Mouse (Mus musculus) intestine, embryonic 15.5 days (tissue): ENCODE results near the gene Olfr458. TPM values are rescaled to one million over a fixed set of nuclear protein-coding genes. Genes with fewer than 3 reads are reported as not detected.
"Not testable (repeated sequence)": the region's sequence is repeated elsewhere in the genome, so short reads cannot be mapped to it uniquely, and the experiment has no call there.

Source experiments
- ATAC-seq: fragments of 200-750 bp; cut with Nextera tagmentation; 2 replicates; pipeline ENCODE4 v1.8.0; 2017; ENCODE audit warnings: moderate TSS enrichment, moderate library complexity
- H3K27ac ChIP-seq: fragments of 300-500 bp; sonication (generic); 2 replicates; pipeline ENCODE4 v1.5.1; 2015; ENCODE audit warnings: mild to moderate bottlenecking, inconsistent platforms
- H3K27me3 ChIP-seq: fragments of 300-500 bp; sonication (generic); replicated peaks from 2 replicates; pipeline ENCODE4 v1.6.1; 2015; ENCODE audit warnings: inconsistent platforms
- H3K36me3 ChIP-seq: fragments of 300-500 bp; sonication (generic); 2 replicates; pipeline ENCODE4 v1.6.1; 2015; ENCODE audit warnings: inconsistent platforms
- H3K4me1 ChIP-seq: fragments of 300-500 bp; sonication (generic); replicated peaks from 2 replicates; pipeline ENCODE4 v1.6.1; 2015; ENCODE audit warnings: inconsistent platforms
- H3K4me2 ChIP-seq: fragments of 300-500 bp; sonication (generic); replicated peaks from 2 replicates; pipeline ENCODE4 v1.6.1; 2015; ENCODE audit warnings: mild to moderate bottlenecking, inconsistent platforms
- H3K4me3 ChIP-seq: fragments of 300-500 bp; sonication (generic); replicated peaks from 2 replicates; pipeline ENCODE4 v1.5.1; 2015; ENCODE audit warnings: inconsistent platforms
- H3K9ac ChIP-seq: fragments of 300-500 bp; sonication (generic); 2 replicates; pipeline ENCODE4 v1.6.1; 2015; ENCODE audit warnings: inconsistent platforms
- H3K9me3 ChIP-seq: fragments of 300-500 bp; sonication (generic); 2 replicates; pipeline ENCODE4 v1.6.1; 2016; ENCODE audit warnings: inconsistent platforms
- WGBS: fragments of 180-500 bp; shearing (Covaris S2); methylation state at CpG from one replicate; pipeline ENCODE4 v1.1.7; 2015; 5-methylcytosine and 5-hydroxymethylcytosine counted together
- polyA plus RNA-seq: library from polyadenylated mRNA; unstranded; fragments of >200 nt; fragmentation: Nextera tagmentation; extraction: Ambion mirVana; gene quantifications from 2 replicates; pipeline ENCODE4 v1.2.1, GENCODE M21; 2015

Olfr458 gene
- not detected in 2 replicates for polyA plus RNA-seq

DNA sequence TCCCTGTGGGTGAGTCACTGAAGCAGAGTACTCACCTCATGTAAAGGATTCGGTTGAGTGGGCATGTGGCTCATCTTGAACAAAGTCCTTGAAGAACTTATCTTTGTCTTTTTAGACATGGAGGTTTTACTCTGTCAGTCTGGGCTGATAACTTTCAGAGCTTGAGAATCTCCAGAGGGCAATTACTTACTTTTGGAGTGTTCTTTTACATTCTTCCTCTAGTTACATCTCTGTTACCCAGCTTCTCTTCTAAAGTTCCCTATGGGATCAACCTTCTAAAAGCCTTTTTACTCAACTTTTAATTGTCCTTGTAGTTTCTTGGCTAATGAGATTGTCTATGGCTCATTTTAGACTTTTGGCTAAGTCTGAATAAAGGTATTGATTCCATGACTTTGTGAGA is at the start of gene Olfr458:
Gene Olfr458, minus strand, starts transcription at position 101 of the 400 bp plus-strand sequence.
- Histone ChIP-seq H3K36me3 (no peaks in the 10 kb centered on the region), H3K4me1 (no peaks in the 10 kb centered on the region), H3K27ac (no peak within 1 kb of the TSS), H3K9ac (no peak within 1 kb of the TSS), H3K27me3 (no peaks in the 10 kb centered on the region), H3K4me2 (no peak within 1 kb of the TSS), H3K9me3 (no peaks in the 10 kb centered on the region), H3K4me3 (no peak within 1 kb of the TSS)
- ATAC-seq, result no peak
- whole genome bisulfite sequencing, result 76% methylated on average over 1 of the region's 1 CpGs

DNA sequence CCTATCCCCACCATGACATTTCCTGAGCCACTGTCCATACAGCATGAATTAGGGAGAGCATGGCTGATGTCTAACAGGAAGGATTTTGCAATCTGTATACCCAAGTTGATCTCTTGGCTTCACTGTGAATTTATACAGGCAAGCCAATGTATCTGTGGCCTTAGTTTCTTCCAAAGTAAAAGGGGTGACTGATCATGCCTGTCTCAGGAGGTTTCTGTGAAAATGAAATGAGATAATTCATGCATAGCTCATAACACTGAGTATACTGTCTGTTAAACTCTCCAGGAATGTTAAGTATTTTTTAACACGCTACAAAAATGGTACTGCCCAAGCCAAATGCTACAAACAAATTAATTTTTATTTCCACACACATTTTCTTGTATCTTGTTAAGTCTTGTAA is 48.5 kb upstream of the Olfr458 start:
- Histone ChIP-seq H3K4me3 (no peak overlapping the region), H3K36me3 (no peaks in the 10 kb centered on the region), H3K9me3 (no peaks in the 10 kb centered on the region), H3K27ac (no peak overlapping the region), H3K27me3 (no peaks in the 10 kb centered on the region), H3K9ac (no peak overlapping the region), H3K4me2 (no peak overlapping the region), H3K4me1 (no peaks in the 10 kb centered on the region)
- 68% methylated on average over 1 of the region's 1 CpGs for WGBS
- ATAC-seq, result no peak

DNA sequence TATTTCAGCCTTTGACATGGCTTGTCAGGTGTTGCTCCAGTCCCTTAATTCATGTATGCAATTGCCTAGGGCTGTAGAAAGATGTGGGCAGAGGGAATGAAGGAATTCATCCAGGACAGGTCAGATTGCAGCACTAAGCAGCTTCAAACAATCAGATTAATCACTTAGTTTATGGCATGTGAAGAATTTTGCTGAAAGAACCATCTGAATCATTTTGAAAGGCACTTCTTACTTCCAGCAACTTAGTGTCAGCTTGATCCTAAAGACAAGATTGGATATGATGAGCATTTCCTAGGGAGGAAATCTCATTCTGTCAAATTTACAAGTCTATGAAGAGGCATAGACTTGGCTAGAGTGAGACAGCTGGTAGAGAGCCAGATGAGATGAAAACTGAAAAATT is 44.3 kb upstream of the Olfr458 start:
- Histone ChIP-seq H3K27me3 (no peaks in the 10 kb centered on the region), H3K9me3 (no peaks in the 10 kb centered on the region), H3K4me3 (no peak overlapping the region), H3K4me1 (no peaks in the 10 kb centered on the region), H3K4me2 (no peak overlapping the region), H3K27ac (no peak overlapping the region), H3K36me3 (no peaks in the 10 kb centered on the region), H3K9ac (no peak overlapping the region)
- no peak for ATAC-seq

DNA sequence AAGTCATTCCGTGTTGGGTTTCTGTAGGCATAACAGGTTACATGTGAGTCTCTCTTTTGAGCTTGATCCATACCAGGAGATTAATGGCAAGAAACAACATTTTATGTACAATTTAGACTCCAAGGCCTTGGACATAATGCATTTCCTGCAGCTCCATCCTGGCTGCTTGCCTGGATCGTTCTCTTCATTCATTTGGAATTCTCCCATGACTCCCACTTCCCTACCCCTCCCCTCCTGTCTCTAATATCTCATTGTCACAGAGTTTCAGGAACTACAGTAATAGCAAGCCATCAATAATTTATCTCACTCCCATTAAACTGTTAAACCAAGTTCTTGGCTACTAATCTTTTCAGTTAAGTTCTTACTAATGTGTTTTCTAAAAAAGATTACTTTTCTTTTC is 38.5 kb upstream of the Olfr458 start:
- no peaks in the 10 kb centered on the region for H3K9me3 ChIP-seq
- H3K36me3 ChIP-seq, result no peaks in the 10 kb centered on the region
- H3K27ac ChIP-seq, result no peak overlapping the region
- no peak overlapping the region for H3K4me2 ChIP-seq
- H3K4me1 ChIP-seq, result no peaks in the 10 kb centered on the region
- H3K9ac ChIP-seq, result no peak overlapping the region
- WGBS, result 63% methylated on average over 2 of the region's 2 CpGs
- H3K27me3 ChIP-seq, result no peaks in the 10 kb centered on the region
- no peak overlapping the region for H3K4me3 ChIP-seq
- ATAC-seq, result no peak

DNA sequence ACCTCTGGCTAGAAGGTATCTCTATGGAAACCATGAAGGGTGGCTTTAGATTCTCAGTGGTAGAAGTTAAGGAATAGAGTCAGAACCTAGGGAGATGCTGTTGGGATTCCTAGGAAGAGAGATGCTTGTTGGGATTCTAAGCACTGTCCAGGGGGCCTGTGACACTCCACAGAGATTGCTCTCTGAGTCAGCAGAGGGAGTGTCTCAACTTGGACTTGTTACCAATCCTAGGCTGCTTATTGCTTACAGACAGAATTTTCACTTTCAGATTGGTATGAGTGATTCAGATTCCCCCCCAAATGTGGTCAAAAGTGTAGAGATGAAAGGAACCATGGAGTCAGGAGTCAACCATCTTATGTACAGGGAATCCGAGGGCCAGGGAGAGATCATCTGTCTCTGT is 24.7 kb upstream of the Olfr458 start:
- no peak for ATAC-seq
- Histone ChIP-seq H3K4me1 (no peaks in the 10 kb centered on the region), H3K36me3 (no peaks in the 10 kb centered on the region), H3K9me3 (no peaks in the 10 kb centered on the region), H3K27ac (no peak overlapping the region), H3K27me3 (no peaks in the 10 kb centered on the region), H3K4me2 (no peak overlapping the region), H3K4me3 (no peak overlapping the region), H3K9ac (no peak overlapping the region)
- 70% methylated on average over 1 of the region's 1 CpGs for WGBS

DNA sequence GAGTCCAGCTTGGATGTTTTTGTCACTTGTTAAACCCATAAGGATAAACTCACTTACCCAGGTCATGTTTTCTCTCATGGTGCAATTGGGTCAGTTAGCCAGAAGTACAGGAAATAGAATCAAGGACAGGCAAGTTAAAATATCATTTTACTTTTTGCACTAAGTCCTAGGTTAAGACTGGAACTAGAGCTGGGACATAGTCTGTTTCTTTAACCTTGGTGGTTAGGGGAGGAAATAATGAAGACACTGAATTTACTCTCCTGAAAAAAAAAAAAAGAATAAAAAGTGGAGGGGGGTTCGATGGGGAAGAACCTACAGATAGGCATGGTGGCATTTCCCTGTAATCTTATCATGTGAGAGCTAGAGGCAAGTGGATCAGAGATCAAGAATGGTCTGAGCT is 22.1 kb upstream of the Olfr458 start, which contains the start of gene Olfr456:
Gene Olfr456, minus strand, starts transcription at position 101 of the 400 bp plus-strand sequence.
- WGBS, result 80% methylated on average over 1 of the region's 1 CpGs
- Histone ChIP-seq H3K36me3 (no peaks in the 10 kb centered on the region), H3K27ac (no peak within 1 kb of the TSS), H3K4me1 (no peaks in the 10 kb centered on the region), H3K27me3 (no peaks in the 10 kb centered on the region), H3K4me3 (no peak within 1 kb of the TSS), H3K4me2 (no peak within 1 kb of the TSS), H3K9me3 (no peaks in the 10 kb centered on the region), H3K9ac (no peak within 1 kb of the TSS)
- no peak for ATAC-seq

DNA sequence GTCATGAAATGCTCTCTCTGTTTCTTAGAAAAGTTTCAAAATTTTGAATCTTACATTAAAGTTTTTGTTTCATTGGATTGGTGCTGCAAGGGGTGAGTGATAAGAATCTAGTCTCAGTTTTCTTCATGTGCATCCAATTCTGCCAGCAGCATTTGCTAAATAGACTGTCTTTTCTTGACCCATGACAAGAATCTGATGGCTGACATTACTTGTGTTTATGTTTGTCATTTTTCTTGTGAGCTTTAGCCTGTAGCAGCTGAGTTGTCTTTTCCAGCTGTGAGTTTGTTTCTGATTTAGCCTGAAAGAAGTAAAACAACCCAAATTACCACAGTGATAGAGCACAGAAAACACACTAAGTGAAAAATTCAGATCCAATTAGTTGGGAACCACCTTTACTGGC is 19.6 kb upstream of the Olfr458 start:
- Histone ChIP-seq H3K9me3 (no peaks in the 10 kb centered on the region), H3K27me3 (no peaks in the 10 kb centered on the region), H3K36me3 (no peaks in the 10 kb centered on the region), H3K4me3 (no peak overlapping the region), H3K4me2 (no peak overlapping the region), H3K9ac (no peak overlapping the region), H3K4me1 (no peaks in the 10 kb centered on the region), H3K27ac (no peak overlapping the region)
- no peak for ATAC-seq

DNA sequence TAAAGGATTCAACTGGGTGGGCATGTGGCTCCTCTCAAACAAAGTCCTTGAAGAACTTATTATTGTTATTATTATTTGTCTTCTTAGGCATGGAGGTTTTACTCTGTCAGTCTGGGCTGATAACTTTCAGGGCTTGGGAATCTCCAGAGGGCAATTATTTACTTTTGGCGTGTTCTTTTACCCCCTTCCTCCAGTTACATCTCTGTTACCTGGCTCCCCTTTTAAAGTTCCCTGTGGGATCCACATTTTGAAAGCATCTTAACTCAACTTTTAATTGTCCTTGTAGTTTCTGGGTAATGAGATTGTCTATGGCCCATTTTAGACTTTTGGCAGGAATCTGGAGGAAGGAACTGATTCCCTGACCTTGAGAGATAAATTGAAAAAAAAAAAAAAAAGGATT is 11.2 kb upstream of the Olfr458 start, which contains the start of gene Olfr457:
Gene Olfr457, minus strand, starts transcription at position 101 of the 400 bp plus-strand sequence.
- no peak within 1 kb of the TSS for H3K4me3 ChIP-seq
- H3K27me3 ChIP-seq, result no peaks in the 10 kb centered on the region
- H3K4me2 ChIP-seq, result no peak within 1 kb of the TSS
- 63% methylated on average over 1 of the region's 1 CpGs for WGBS
- H3K4me1 ChIP-seq, result no peaks in the 10 kb centered on the region
- no peak within 1 kb of the TSS for H3K27ac ChIP-seq
- no peak for ATAC-seq
- H3K9ac ChIP-seq, result no peak within 1 kb of the TSS
- no peaks in the 10 kb centered on the region for H3K9me3 ChIP-seq
- H3K36me3 ChIP-seq, result no peaks in the 10 kb centered on the region

DNA sequence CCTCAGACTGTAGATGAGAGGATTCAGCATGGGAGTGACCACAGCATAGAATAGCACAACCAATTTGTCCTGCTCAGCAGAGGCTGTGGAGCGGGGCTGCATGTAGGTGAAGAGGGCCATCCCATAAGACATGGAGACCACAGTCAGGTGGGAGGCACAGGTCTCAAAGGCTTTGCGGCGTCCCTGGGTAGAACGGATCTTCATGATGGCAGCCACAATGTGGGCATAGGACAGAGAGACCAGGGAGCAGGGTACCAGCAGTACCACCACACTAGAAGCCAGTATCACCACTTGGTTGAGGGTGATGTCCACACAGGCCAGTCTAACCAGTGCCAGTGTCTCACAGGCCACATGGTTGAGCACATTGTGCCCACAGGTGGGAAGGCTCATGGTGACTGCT is 6.3 kb upstream of the Olfr458 start:
- not testable (repeated sequence) for ATAC-seq, H3K4me3 ChIP-seq, H3K27me3 ChIP-seq, H3K36me3 ChIP-seq, H3K9me3 ChIP-seq, H3K4me2 ChIP-seq, H3K4me1 ChIP-seq, H3K9ac ChIP-seq, H3K27ac ChIP-seq
- WGBS, result 98% methylated on average over 4 of the region's 4 CpGs

DNA sequence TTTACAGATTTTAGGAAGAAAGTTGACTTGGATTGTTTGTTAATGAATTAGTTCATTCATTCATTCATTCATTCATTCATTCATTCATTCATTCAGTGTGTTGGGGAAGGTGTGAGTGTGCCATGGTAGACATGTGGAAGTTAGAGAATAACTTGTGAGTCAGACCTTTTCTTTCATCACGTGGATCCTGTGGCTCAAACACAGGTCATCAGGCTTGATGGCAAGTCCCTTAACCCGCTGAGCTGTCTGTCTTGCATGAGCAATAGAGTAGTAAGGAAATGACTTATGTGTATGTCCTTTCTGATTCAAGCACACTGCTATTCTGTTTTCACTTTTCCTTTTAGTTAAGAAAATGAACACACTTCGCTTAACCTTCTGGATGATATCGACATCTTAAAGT is 5.5 kb upstream of the Olfr458 start:
- H3K9ac ChIP-seq, result no peak overlapping the region
- ATAC-seq, result no peak
- H3K4me3 ChIP-seq, result no peak overlapping the region
- no peaks in the 10 kb centered on the region for H3K36me3 ChIP-seq
- WGBS, result 92% methylated on average over 4 of the region's 4 CpGs
- H3K9me3 ChIP-seq, result no peaks in the 10 kb centered on the region
- H3K27ac ChIP-seq, result no peak overlapping the region
- no peaks in the 10 kb centered on the region for H3K4me1 ChIP-seq
- H3K4me2 ChIP-seq, result no peak overlapping the region
- no peaks in the 10 kb centered on the region for H3K27me3 ChIP-seq

DNA sequence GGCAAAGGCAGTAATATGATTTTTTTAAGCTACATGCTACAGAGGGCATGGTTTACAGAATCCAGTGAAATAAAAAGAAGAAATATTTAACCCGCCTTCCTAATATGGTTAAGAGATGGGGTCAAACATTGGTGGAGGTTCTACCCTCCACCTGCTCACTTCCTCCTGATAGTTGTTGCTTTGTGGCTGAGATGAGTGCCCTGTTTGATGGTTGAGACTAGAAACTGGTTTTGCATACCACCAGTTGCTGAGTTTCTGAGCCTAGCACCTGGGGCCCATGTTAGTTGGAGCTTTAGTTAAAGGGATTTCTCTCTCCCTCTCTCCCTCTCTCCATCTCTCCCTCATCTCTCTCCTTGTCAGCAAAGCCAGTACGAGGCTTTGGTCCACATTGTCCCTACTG is 17.6 kb downstream of the Olfr458 start:
- Histone ChIP-seq H3K9ac (no peak overlapping the region), H3K27me3 (no peaks in the 10 kb centered on the region), H3K36me3 (no peaks in the 10 kb centered on the region), H3K4me3 (no peak overlapping the region), H3K9me3 (no peaks in the 10 kb centered on the region), H3K27ac (no peak overlapping the region), H3K4me1 (no peaks in the 10 kb centered on the region), H3K4me2 (no peak overlapping the region)
- ATAC-seq, result no peak
- 80% methylated on average over 2 of the region's 2 CpGs for WGBS

DNA sequence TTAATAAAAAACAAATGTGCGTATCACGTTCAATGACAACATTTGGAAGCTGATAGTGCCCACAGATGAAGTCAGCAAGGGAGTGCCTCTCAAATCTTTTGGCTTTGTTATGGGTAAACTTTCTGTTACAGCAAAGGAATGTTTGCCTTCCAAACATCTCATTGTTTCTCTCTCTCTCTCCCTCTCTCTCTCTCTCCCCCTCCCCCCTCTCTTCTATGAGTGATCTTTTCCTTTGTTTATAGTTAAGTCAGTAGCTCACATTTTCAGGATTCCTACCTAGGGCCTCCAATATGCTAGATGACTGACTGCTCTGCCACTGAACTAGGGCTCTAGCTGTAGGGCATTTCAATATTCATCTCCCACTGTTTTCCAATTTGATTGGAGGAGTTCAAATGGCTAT is 20.5 kb downstream of the Olfr458 start:
- Histone ChIP-seq H3K4me1 (no peaks in the 10 kb centered on the region), H3K4me3 (no peak overlapping the region), H3K4me2 (no peak overlapping the region), H3K36me3 (no peaks in the 10 kb centered on the region), H3K9ac (no peak overlapping the region), H3K9me3 (no peaks in the 10 kb centered on the region), H3K27ac (no peak overlapping the region), H3K27me3 (no peaks in the 10 kb centered on the region)
- WGBS, result 75% methylated on average over 2 of the region's 2 CpGs
- ATAC-seq, result no peak

DNA sequence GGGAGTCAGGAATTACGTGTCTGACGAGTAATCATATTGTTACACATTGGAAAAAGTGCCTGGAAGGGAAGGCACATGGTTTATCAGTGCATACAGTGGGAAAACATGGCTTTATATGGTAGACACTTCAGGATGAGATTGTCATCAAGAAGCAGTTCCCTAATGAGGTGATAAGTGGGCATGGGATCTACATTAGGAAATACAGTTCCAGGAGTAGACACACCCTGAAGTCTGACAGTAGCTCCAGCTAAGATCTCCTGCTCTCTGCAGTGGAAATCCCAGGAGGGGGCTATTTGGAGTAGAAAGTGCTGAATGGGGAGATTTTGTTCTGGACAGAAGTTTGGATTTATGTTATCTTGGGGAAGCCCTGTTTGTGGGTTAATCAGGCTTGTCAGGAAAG is 23.6 kb downstream of the Olfr458 start:
- Histone ChIP-seq H3K27ac (no peak overlapping the region), H3K4me2 (no peak overlapping the region), H3K4me1 (no peaks in the 10 kb centered on the region), H3K9ac (no peak overlapping the region), H3K36me3 (no peaks in the 10 kb centered on the region), H3K9me3 (no peaks in the 10 kb centered on the region), H3K4me3 (no peak overlapping the region), H3K27me3 (no peaks in the 10 kb centered on the region)
- no peak for ATAC-seq
- WGBS, result 66% methylated on average over 2 of the region's 2 CpGs

DNA sequence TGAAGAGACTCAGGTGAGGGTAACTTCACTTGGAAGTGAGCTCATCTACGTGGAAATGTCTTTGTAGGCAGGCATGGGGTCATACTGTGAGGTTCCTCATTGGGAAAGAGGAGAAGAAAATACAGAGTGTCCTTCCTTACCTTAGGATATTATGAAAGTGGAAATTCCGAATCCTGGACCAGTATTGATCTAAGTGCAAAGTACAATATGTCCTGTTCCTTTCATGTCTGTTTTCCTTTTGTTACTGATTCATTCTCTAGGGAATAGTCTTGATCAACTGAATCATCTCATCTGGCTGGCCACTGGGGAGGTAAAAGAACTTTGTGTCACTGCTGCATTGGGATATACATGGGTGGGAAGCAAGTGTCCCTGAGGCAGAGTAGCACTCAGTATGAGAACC is 29.5 kb downstream of the Olfr458 start:
- H3K4me1 ChIP-seq, result no peaks in the 10 kb centered on the region
- H3K4me2 ChIP-seq, result no peak overlapping the region
- H3K4me3 ChIP-seq, result no peak overlapping the region
- H3K27me3 ChIP-seq, result no peaks in the 10 kb centered on the region
- WGBS, result 79% methylated on average over 2 of the region's 2 CpGs
- H3K9me3 ChIP-seq, result no peaks in the 10 kb centered on the region
- no peak overlapping the region for H3K27ac ChIP-seq
- ATAC-seq, result no peak
- H3K36me3 ChIP-seq, result no peaks in the 10 kb centered on the region
- H3K9ac ChIP-seq, result no peak overlapping the region
